Mouse (Mus musculus) small intestine, adult 2 months (tissue): ENCODE measurements around the gene Bsnd. TPM values are rescaled to one million over a fixed set of nuclear protein-coding genes. Genes with fewer than 3 reads are reported as not detected.

Source experiments
- H3K27ac ChIP-seq: fragments of 200-500 bp; 2 replicates; pipeline ENCODE4 v1.5.1; 2012; ENCODE audit warnings: low read depth, low read length, control low read depth, inconsistent platforms; ENCODE audit not compliant: insufficient read depth
- H3K27me3 ChIP-seq: fragments of 200-500 bp; 2 replicates; pipeline ENCODE4 v1.6.1; 2012; ENCODE audit warnings: mild to moderate bottlenecking, moderate library complexity, low read length, inconsistent platforms; ENCODE audit not compliant: control insufficient read depth, insufficient read depth
- H3K36me3 ChIP-seq: fragments of 200-500 bp; 2 replicates; pipeline ENCODE4 v1.6.1; 2012; ENCODE audit warnings: mild to moderate bottlenecking, low read length, control low read depth, inconsistent platforms; ENCODE audit not compliant: control insufficient read depth, insufficient read depth
- H3K4me1 ChIP-seq: fragments of 200-500 bp; 2 replicates; pipeline ENCODE4 v1.6.1; 2012; ENCODE audit warnings: low read length, inconsistent platforms, mixed read lengths; ENCODE audit not compliant: control insufficient read depth, insufficient read depth, insufficient read length
- H3K4me3 ChIP-seq: fragments of 200-500 bp; 2 replicates; pipeline ENCODE4 v1.5.1; 2012; ENCODE audit warnings: low read depth, mild to moderate bottlenecking, control low read depth, inconsistent platforms, low read length, moderate library complexity
- CTCF ChIP-seq: fragments of 200-500 bp; IDR thresholded peaks from 2 replicates; pipeline ENCODE4 v1.5.1; 2012; ENCODE audit warnings: low read depth, mild to moderate bottlenecking, control low read depth, inconsistent platforms, low read length, moderate library complexity, mixed read lengths; ENCODE audit not compliant: insufficient replicate concordance, insufficient read length; ENCODE audit errors: extremely low read depth
- POLR2A ChIP-seq: fragments of 200-500 bp; IDR thresholded peaks from 2 replicates; pipeline ENCODE4 v1.6.1; 2012; ENCODE audit warnings: low read depth, mild to moderate bottlenecking, control low read depth, inconsistent platforms, low read length, moderate library complexity
- WGBS: fragments of 180-500 bp; shearing (Covaris S2); methylation state at CpG from one replicate; pipeline ENCODE4 v1.1.7; 2018; 5-methylcytosine and 5-hydroxymethylcytosine counted together
- polyA plus RNA-seq: library from polyadenylated mRNA; depleted of rRNA; stranded (reverse); fragments of >200 nt; gene quantifications from 2 replicates; pipeline ENCODE4 v1.2.3, GENCODE M21; 2012

Bsnd gene
- polyA plus RNA-seq, 1 experiment, result not detected

DNA sequence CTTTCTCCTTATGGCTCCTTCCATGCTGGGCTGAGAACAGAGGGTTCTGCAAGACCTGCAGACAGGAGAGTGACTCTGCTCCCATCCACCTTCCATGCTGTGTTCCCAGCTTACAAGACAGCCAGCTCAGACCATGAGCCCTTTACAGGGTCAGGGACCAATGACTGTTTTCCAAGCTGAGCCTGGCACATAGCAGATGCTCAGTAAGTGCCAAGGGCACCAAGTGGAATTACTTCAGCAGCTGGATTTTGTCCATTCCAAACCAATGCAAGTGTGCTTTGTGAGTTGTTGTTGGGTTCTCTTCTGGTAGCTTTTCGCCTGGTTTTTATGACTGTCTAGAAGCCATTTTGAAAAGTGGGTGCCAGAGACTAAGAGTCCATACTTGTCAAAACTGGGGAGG, 8.3 kb downstream of the Bsnd start:
- Histone ChIP-seq H3K36me3 (no peaks in the 10 kb centered on the region), H3K27me3 (no peaks in the 10 kb centered on the region; the same call in 1 of the 2 replicates), H3K4me1 (no peaks in the 10 kb centered on the region), H3K27ac (no peak overlapping the region), H3K4me3 (no peak overlapping the region)
- WGBS, result 63% methylated on average over 1 of the region's 1 CpGs
- TF ChIP-seq POLR2A (no peak), CTCF (no peak)

DNA sequence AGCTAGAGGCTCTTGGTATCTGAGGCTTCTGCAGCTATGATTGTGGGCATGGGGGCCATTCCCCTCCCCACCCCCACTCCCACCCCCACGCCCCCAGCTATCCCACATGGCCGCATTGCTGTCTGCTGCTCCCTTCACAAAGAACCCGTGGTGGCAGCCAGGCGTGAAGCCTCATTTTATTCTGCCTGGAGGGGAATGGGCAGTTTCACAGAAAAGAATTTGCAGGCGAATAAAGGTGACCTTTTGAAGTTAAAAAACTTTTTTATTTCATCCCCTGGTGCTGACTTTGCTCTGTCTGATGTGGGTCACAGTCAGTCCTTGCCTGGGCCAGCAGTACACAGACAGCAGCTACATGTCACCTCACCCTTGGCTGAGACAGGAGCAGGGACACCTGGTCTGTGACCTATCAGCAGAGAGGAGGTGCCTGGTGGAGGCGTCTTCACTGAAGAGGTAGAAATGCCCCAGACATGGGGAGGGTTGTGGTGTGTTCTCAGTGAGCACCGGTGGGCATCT, 8.8 kb downstream of the Bsnd start:
- Histone ChIP-seq H3K27ac (no peak overlapping the region), H3K4me1 (no peaks in the 10 kb centered on the region), H3K27me3 (no peaks in the 10 kb centered on the region; the same call in 1 of the 2 replicates), H3K36me3 (no peaks in the 10 kb centered on the region), H3K4me3 (no peak overlapping the region)
- no peak for TF ChIP-seq POLR2A
- TF ChIP-seq CTCF, result no peak
- WGBS, result 62% methylated on average over 7 of the region's 7 CpGs

DNA sequence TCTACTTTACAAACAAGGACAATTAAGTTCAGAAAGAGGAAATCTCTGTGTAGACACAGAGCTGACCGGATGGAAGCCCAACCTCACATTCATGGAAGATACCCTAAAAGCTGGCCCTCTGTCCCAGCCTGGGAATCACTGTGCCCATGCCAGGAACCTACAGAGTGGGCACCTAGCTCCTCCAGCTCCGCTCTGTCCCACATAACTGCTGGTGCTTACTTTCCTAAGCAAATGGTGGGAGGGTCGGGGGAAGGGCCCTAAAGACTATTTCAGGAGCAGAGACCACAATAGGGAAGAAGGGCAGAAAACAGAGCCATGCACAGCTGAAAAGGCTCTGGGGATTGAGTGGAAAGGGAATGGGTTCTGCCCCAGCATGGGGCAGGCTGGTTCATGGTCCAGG, 11.5 kb downstream of the Bsnd start:
- Histone ChIP-seq H3K36me3 (no peaks in the 10 kb centered on the region), H3K27ac (no peak overlapping the region), H3K4me1 (no peaks in the 10 kb centered on the region), H3K27me3 (no peaks in the 10 kb centered on the region; the same call in 1 of the 2 replicates), H3K4me3 (no peak overlapping the region)
- WGBS, result 74% methylated on average over 3 of the region's 3 CpGs
- TF ChIP-seq POLR2A (no peak), CTCF (no peak)

DNA sequence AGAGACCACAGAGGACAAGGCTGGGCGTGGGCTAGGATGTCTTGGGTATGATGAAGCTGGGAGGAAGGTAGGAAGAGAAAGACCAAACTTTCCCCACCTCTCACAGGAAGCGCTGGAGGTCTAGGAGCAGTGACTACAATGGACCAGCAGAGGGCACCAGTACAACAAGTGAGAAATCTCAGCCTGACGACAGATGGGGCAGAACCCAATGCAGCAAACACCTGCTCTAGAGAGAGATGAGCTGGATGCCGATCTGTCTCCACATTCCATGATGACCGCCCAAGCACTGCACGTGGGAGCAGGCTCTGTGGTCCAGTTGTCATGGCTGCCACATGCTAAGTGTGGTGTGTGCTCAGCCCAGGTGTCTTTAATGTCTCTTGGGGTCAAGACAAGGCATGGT, 17.8 kb downstream of the Bsnd start:
- peak; percentile 82; the same call in 1 of the 2 replicates for TF ChIP-seq CTCF
- TF ChIP-seq POLR2A, result no peak
- Histone ChIP-seq H3K4me3 (no peak overlapping the region), H3K4me1 (no peaks in the 10 kb centered on the region), H3K27ac (no peak overlapping the region), H3K27me3 (no peaks in the 10 kb centered on the region), H3K36me3 (no peaks in the 10 kb centered on the region)
- 4% methylated on average over 6 of the region's 6 CpGs for whole genome bisulfite sequencing

DNA sequence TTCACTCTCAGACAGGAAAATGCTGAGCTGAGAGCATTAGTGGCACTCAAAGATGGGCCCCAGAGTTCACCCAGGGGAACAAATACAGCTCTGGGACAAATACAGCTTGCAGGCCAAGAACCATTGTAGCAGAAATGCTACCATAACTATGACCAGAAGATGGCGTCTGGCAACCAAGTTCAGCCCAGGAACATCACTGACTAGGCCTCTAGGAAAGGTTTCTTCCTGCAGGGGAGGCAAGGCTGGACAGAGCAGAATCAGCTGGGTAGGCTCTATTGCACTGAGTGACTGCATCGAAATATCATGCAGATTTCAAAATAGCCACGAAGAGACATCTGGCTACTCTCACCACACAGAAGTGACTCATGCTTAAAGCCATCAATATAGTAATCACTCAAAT, 19.7 kb downstream of the Bsnd start:
- TF ChIP-seq CTCF (peak; percentile 59; the same call in 1 of the 2 replicates), POLR2A (no peak)
- no peaks in the 10 kb centered on the region for H3K36me3 ChIP-seq
- H3K4me3 ChIP-seq, result no peak overlapping the region
- WGBS, result 15% methylated on average over 3 of the region's 3 CpGs
- H3K27me3 ChIP-seq, result no peaks in the 10 kb centered on the region
- H3K27ac ChIP-seq, result no peak overlapping the region
- H3K4me1 ChIP-seq, result no peaks in the 10 kb centered on the region

DNA sequence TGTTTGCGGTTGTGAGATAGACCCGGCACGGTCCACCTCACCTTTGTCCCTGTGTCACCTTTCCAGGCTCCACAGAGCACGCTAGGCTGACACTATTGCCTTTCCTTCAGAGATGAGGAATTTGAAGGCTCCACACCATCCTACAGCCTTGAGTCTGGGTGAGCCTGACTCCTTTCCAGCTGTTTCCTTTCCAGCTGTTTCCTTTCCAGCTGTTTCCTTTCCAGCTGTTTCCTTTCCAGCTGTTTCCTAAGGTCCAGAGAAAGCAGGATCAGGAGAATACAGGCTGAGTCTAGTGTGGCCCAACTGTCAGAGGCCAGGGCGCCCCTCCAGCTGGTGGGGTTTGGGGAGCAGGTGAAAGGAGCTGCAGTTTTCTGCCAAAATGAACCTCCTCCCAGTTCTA, 21.2 kb downstream of the Bsnd start:
- no peak overlapping the region for H3K27ac ChIP-seq
- H3K4me1 ChIP-seq, result no peaks in the 10 kb centered on the region
- no peaks in the 10 kb centered on the region for H3K36me3 ChIP-seq
- H3K4me3 ChIP-seq, result no peak overlapping the region
- H3K27me3 ChIP-seq, result no peaks in the 10 kb centered on the region
- 63% methylated on average over 5 of the region's 5 CpGs for WGBS
- no peak for TF ChIP-seq POLR2A
- TF ChIP-seq CTCF, result no peak

DNA sequence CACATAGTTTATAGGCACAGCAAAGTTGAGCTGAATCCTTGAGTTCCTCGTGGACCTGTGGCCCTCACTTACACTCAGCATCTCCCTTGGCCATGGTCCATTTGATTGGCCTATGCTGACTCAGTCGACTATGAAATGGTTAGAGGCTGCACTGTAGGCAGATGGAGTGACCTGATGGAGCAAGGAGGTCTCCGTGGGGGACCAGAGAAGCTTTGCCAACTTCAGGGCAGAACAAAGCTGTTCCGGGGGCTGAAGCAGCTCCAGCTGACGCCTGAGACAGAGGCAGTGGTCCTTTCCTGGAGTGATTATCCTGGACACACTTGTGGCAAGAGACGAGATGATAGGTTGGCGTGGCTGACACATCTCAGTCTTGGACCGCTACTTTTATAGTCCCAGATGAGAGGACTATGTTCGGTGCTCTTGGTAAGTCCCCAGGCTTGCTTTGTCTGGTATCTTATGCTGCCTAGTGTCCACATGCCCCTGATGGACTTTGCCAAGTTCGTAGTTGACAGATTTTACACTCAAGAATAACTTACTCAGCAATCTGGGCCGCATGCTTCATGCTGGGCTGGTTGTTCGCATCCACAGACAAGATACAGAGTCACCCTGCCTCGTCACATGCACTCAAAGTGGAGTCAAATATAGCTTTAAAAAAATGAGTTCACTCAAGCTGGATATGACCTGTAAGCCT, 24.5 kb downstream of the Bsnd start:
- Histone ChIP-seq H3K27ac (no peak overlapping the region), H3K36me3 (no peaks in the 10 kb centered on the region), H3K4me1 (peaks cover 10% of the 10 kb centered on the region), H3K27me3 (peaks cover 8% of the 10 kb centered on the region; the same call in 1 of the 2 replicates), H3K4me3 (no peak overlapping the region)
- 81% methylated on average over 13 of the region's 13 CpGs for WGBS
- no peak for TF ChIP-seq POLR2A
